Mouse (Mus musculus) liver, embryonic 11.5 days (tissue): ENCODE measurements around the gene Nhej1. TPM values are rescaled to one million over a fixed set of nuclear protein-coding genes. Genes with fewer than 3 reads are reported as not detected.

Source experiments
- ATAC-seq: fragments of 200-750 bp; cut with Nextera tagmentation; replicated peaks from 2 replicates; pipeline ENCODE4 v1.8.0; 2017; ENCODE audit warnings: moderate number of reproducible peaks, mild to moderate bottlenecking, moderate TSS enrichment, moderate library complexity; ENCODE audit not compliant: low FRiP score
- DNase-seq: peaks from one replicate; pipeline ENCODE4 v3.0.0-alpha.2; 2017; ENCODE audit warnings: low spot score
- H3K27ac ChIP-seq: fragments of 300-500 bp; sonication (generic); 2 replicates; pipeline ENCODE4 v1.5.1; 2014; ENCODE audit warnings: mild to moderate bottlenecking, low read depth, low read length, control low read depth
- H3K27me3 ChIP-seq: fragments of 300-500 bp; sonication (generic); replicated peaks from 2 replicates; pipeline ENCODE4 v1.6.1; 2014; ENCODE audit warnings: low read length, mixed read lengths; ENCODE audit not compliant: control insufficient read depth, insufficient read depth
- H3K36me3 ChIP-seq: fragments of 300-500 bp; sonication (generic); 2 replicates; pipeline ENCODE4 v1.6.1; 2014; ENCODE audit warnings: mild to moderate bottlenecking, low read length, moderate library complexity, mixed read lengths; ENCODE audit not compliant: control insufficient read depth, insufficient read depth
- H3K4me1 ChIP-seq: fragments of 300-500 bp; sonication (generic); replicated peaks from 2 replicates; pipeline ENCODE4 v1.6.1; 2014; ENCODE audit warnings: low read length, mixed read lengths; ENCODE audit not compliant: control insufficient read depth, insufficient read depth
- H3K4me2 ChIP-seq: fragments of 300-500 bp; sonication (generic); 2 replicates; pipeline ENCODE4 v1.6.1; 2014; ENCODE audit warnings: mild to moderate bottlenecking, control low read depth, moderate library complexity
- H3K4me3 ChIP-seq: fragments of 300-500 bp; sonication (generic); 2 replicates; pipeline ENCODE4 v1.5.1; 2014; ENCODE audit warnings: low read depth, low read length, control low read depth
- H3K9ac ChIP-seq: fragments of 300-500 bp; sonication (generic); 2 replicates; pipeline ENCODE4 v1.6.1; 2014; ENCODE audit warnings: low read depth, low read length, control low read depth
- H3K9me3 ChIP-seq: fragments of 300-500 bp; sonication (generic); 2 replicates; pipeline ENCODE4 v1.6.1; 2016; ENCODE audit warnings: low read length, inconsistent platforms, mixed read lengths; ENCODE audit not compliant: control insufficient read depth
- WGBS: fragments of 180-500 bp; shearing (Covaris S2); extraction: QIAGEN DNeasy Blood & Tissue Kit; methylation state at CpG from one replicate; pipeline ENCODE4 v1.1.7; 2014; 5-methylcytosine and 5-hydroxymethylcytosine counted together
- polyA plus RNA-seq: library from polyadenylated mRNA; unstranded; fragments of >200 nt; fragmentation: Nextera tagmentation; extraction: Ambion mirVana; gene quantifications from 2 replicates; pipeline ENCODE4 v1.2.1, GENCODE M21; 2014

Gene Nhej1
- polyA plus RNA-seq, 1 experiment from 2014 or later = 6.8 TPM

GRCm38 (mm10) chr1:75136293-75136692 lies 11.3 kb upstream of the Nhej1 start:
- DNase-seq = no peak
- Histone ChIP-seq H3K4me1 (peaks cover 53% of the 10 kb centered on the region), H3K4me2 (peak overlapping the region; percentile 50), H3K27me3 (no peaks in the 10 kb centered on the region; the same call in 1 of the 2 replicates), H3K27ac (peak overlapping the region; percentile 97), H3K36me3 (peaks cover 25% of the 10 kb centered on the region), H3K9me3 (no peaks in the 10 kb centered on the region), H3K9ac (peak overlapping the region; percentile 55), H3K4me3 (0 out of 2 replicates have a peak overlapping the region, but pooled peaks have one; percentile 18)
- WGBS = 56% methylated on average over 6 of the region's 6 CpGs
- peak; percentile 70 for ATAC-seq

DNA sequence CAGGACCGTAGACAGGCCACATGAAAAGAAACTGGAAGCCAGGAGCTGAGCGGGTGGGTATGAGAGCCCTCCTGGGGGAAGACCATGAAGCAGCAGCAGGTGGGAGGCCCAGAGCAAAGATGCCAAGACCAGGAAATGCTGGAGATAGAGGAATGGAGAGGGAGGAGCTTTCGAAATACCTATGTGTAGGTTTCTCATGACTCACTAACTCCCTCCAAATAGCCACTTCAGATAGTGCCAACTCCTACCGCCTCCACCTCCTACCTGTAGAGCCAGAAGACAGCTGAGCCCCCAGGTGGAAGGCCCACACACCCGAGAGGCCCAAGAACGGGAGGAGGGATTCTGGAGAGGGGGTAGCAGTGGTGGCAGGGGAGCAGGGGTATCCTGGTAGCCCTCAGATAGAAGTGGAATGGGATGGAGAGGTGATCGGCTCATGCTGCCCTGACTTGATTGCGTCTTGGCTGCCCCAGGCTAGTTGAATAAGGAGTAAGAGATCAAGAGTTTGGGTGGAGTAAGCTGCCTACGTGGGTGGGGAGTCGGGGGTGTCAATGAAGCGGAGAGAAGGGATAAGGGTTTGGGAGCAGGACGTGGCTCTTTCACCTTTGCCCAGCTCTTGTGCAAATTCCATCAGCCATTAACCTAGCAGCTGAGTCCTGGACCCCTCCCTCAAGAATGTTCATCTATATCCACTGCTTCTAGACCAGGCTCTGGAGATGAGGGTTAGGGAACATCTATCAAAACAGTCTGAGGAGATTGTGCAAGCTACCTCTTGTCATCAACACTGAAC lies 8.6 kb upstream of the Nhej1 start, which contains the start of gene Slc23a3:
Gene Slc23a3 (minus strand): TSS at position 470 of the 787 bp plus-strand sequence.
- Histone ChIP-seq H3K27ac (no peak within 1 kb of the TSS), H3K4me2 (no peak within 1 kb of the TSS), H3K4me1 (peaks cover 32% of the 10 kb centered on the region), H3K9ac (no peak within 1 kb of the TSS), H3K27me3 (no peaks in the 10 kb centered on the region; the same call in 1 of the 2 replicates), H3K36me3 (peaks cover 13% of the 10 kb centered on the region), H3K4me3 (no peak within 1 kb of the TSS), H3K9me3 (no peaks in the 10 kb centered on the region)
- ATAC-seq (no peak), DNase-seq (no peak)
- WGBS = 63% methylated on average over 12 of the region's 12 CpGs

GRCm38 (mm10) chr1:75128641-75129040 lies 3.6 kb upstream of the Nhej1 start:
- ATAC-seq = no peak
- Histone ChIP-seq H3K9ac (no peak overlapping the region), H3K27me3 (no peaks in the 10 kb centered on the region; the same call in 1 of the 2 replicates), H3K9me3 (no peaks in the 10 kb centered on the region), H3K27ac (no peak overlapping the region), H3K4me2 (no peak overlapping the region), H3K4me1 (peaks cover 7% of the 10 kb centered on the region), H3K36me3 (no peaks in the 10 kb centered on the region), H3K4me3 (no peak overlapping the region)
- DNase-seq = no peak
- 69% methylated on average over 3 of the region's 3 CpGs for WGBS

DNA sequence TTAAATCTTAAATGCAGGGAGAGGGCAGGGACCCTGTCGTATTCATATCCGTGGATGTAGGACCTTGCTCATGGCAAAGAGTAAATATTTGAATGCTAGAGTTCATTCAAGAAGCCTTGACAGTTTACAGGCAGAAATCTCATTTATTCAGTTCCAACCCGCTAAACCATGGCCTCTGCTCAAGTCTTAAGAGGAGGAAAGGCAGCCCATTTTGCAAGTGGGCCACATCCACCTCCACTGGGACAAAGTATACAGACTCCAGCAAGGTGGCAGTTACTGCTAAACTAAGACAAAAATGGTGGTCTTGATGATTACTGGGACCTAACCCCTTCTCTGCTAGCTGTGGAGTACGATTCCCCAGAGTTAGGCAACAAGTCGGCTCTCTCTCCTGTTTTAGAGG lies 418 bp upstream of the Nhej1 start:
- peaks cover 4% of the 10 kb centered on the region for H3K4me1 ChIP-seq
- H3K4me3 ChIP-seq = peak overlapping the region; percentile 57
- ATAC-seq (0 out of 2 replicates have a peak, but pooled peaks have one; percentile 1), DNase-seq (no peak)
- H3K36me3 ChIP-seq = no peaks in the 10 kb centered on the region
- H3K27ac ChIP-seq = peak overlapping the region; percentile 95
- H3K9me3 ChIP-seq = no peaks in the 10 kb centered on the region
- 30% methylated on average over 5 of the region's 5 CpGs for WGBS
- H3K4me2 ChIP-seq = peak overlapping the region; percentile 80
- no peaks in the 10 kb centered on the region for H3K27me3 ChIP-seq
- H3K9ac ChIP-seq = peak overlapping the region; percentile 68

GRCm38 (mm10) chr1:75122211-75122610 lies 2.8 kb downstream of the Nhej1 start:
- Histone ChIP-seq H3K27ac (no peak overlapping the region), H3K27me3 (no peaks in the 10 kb centered on the region), H3K36me3 (no peaks in the 10 kb centered on the region), H3K4me3 (no peak overlapping the region), H3K4me1 (peaks cover 4% of the 10 kb centered on the region), H3K4me2 (no peak overlapping the region), H3K9me3 (no peaks in the 10 kb centered on the region), H3K9ac (no peak overlapping the region)
- DNase-seq (no peak), ATAC-seq (no peak)
- 79% methylated on average over 3 of the region's 3 CpGs for WGBS

DNA sequence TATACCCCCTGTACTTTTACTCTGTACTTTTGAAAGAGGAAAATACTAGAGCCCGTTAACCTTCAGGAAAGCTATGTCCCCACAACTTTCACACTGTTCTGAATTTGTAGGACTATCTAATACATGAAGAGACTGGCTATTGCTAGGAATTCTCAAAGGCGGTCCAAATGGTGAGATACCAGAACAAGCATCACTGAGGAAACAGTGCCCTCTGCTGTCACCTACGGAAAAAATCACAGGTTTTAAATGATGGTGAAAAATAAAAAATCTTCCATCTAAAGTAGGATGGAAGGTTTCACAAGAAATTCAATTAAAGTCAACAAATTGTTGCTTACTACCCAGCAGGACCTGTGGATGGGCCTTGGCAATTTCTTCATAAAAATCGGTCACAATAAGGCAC lies 72.9 kb downstream of the Nhej1 start:
- no peak overlapping the region for H3K4me2 ChIP-seq
- H3K4me1 ChIP-seq = no peaks in the 10 kb centered on the region
- no peaks in the 10 kb centered on the region for H3K27me3 ChIP-seq
- DNase-seq (no peak), ATAC-seq (no peak)
- H3K27ac ChIP-seq = no peak overlapping the region
- no peak overlapping the region for H3K9ac ChIP-seq
- 27% methylated on average over 4 of the region's 4 CpGs for WGBS
- H3K9me3 ChIP-seq = no peaks in the 10 kb centered on the region
- no peak overlapping the region for H3K4me3 ChIP-seq
- no peaks in the 10 kb centered on the region for H3K36me3 ChIP-seq

DNA sequence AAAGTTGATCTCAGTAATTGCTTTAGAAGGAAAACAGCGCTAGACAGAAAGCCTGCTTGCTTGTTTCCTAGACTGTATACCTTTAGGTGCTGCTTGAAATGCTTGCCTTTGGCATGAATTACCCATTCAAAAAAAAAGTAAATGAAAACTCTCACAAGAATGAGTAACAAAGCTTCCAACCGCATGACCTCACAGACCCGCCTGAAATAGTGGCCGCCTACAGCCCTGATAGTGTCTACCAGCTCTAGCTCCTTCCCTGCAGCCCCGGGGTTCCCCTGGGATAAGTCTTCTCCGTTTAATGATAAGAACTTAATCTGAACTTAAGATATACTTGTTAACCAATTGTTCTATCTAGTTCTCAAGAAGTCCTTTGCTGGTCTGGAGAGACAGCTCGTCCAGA lies 73.6 kb downstream of the Nhej1 start:
- Histone ChIP-seq H3K36me3 (no peaks in the 10 kb centered on the region), H3K27me3 (no peaks in the 10 kb centered on the region), H3K27ac (no peak overlapping the region), H3K9ac (no peak overlapping the region), H3K4me2 (no peak overlapping the region), H3K9me3 (no peaks in the 10 kb centered on the region), H3K4me3 (no peak overlapping the region), H3K4me1 (no peaks in the 10 kb centered on the region)
- ATAC-seq (no peak), DNase-seq (no peak)
- 59% methylated on average over 7 of the region's 7 CpGs for WGBS

DNA sequence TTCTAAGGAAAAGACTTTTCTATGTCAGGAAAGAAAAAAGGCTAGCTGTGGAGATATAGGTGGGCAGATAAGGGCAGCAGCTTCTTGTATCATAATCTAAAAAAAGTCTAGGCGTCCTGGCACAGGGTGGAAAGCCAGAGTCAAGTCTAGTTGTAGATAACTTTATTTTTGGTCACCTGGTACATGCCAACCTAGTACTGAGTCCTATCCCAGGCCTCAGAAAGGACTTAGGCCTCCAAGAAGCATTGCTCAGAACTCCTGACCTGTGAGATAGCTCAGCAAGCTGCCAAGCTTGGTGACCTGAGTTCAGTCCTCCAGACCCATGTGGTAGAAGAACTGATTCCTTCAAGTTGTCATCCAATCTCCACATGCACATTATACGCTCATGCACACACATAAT lies 76.4 kb downstream of the Nhej1 start:
- Histone ChIP-seq H3K9ac (no peak overlapping the region), H3K4me1 (no peaks in the 10 kb centered on the region), H3K27ac (no peak overlapping the region), H3K27me3 (no peaks in the 10 kb centered on the region), H3K4me2 (no peak overlapping the region), H3K4me3 (no peak overlapping the region), H3K9me3 (no peaks in the 10 kb centered on the region), H3K36me3 (no peaks in the 10 kb centered on the region)
- DNase-seq (no peak), ATAC-seq (no peak)
- WGBS = 57% methylated on average over 2 of the region's 2 CpGs

GRCm38 (mm10) chr1:75048041-75048440 lies 77.0 kb downstream of the Nhej1 start:
- H3K27ac ChIP-seq = no peak overlapping the region
- ATAC-seq (no peak), DNase-seq (no peak)
- H3K4me1 ChIP-seq = no peaks in the 10 kb centered on the region
- no peak overlapping the region for H3K4me2 ChIP-seq
- no peaks in the 10 kb centered on the region for H3K36me3 ChIP-seq
- no peaks in the 10 kb centered on the region for H3K27me3 ChIP-seq
- no peaks in the 10 kb centered on the region for H3K9me3 ChIP-seq
- H3K9ac ChIP-seq = no peak overlapping the region
- 65% methylated on average over 4 of the region's 4 CpGs for WGBS
- H3K4me3 ChIP-seq = no peak overlapping the region
